Mouse (Mus musculus) heart, embryonic 15.5 days (tissue): ENCODE results near the gene Vip. TPM values are rescaled to one million over a fixed set of nuclear protein-coding genes. Genes with fewer than 3 reads are reported as not detected.

Source experiments
- ATAC-seq: fragments of 200-750 bp; cut with Nextera tagmentation; replicated peaks from 2 replicates; pipeline ENCODE4 v1.8.0; 2017; ENCODE audit warnings: low read depth, moderate TSS enrichment; ENCODE audit not compliant: insufficient number of reproducible peaks, insufficient read depth, low FRiP score
- H3K27ac ChIP-seq: fragments of 300-500 bp; sonication (generic); 2 replicates; pipeline ENCODE4 v1.5.1; 2015; ENCODE audit warnings: mild to moderate bottlenecking, inconsistent platforms
- H3K27me3 ChIP-seq: fragments of 300-500 bp; sonication (generic); 2 replicates; pipeline ENCODE4 v1.6.1; 2015; ENCODE audit warnings: inconsistent platforms
- H3K36me3 ChIP-seq: fragments of 300-500 bp; sonication (generic); 2 replicates; pipeline ENCODE4 v1.6.1; 2015; ENCODE audit warnings: mild to moderate bottlenecking, inconsistent platforms
- H3K4me1 ChIP-seq: fragments of 300-500 bp; sonication (generic); replicated peaks from 2 replicates; pipeline ENCODE4 v1.6.1; 2015; ENCODE audit warnings: inconsistent platforms
- H3K4me2 ChIP-seq: fragments of 300-500 bp; sonication (generic); 2 replicates; pipeline ENCODE4 v1.6.1; 2015; ENCODE audit warnings: inconsistent platforms, mild to moderate bottlenecking, moderate library complexity
- H3K4me3 ChIP-seq: fragments of 300-500 bp; sonication (generic); 2 replicates; pipeline ENCODE4 v1.5.1; 2015; ENCODE audit warnings: mild to moderate bottlenecking, inconsistent platforms
- H3K9ac ChIP-seq: fragments of 300-500 bp; sonication (generic); 2 replicates; pipeline ENCODE4 v1.6.1; 2015; ENCODE audit warnings: mild to moderate bottlenecking, inconsistent platforms
- H3K9me3 ChIP-seq: fragments of 300-500 bp; sonication (generic); replicated peaks from 2 replicates; pipeline ENCODE4 v1.6.1; 2016; ENCODE audit warnings: inconsistent platforms
- whole genome bisulfite sequencing: fragments of 180-500 bp; shearing (Covaris S2); methylation state at CpG from one replicate; pipeline ENCODE4 v1.1.7; 2015; ENCODE audit warnings: mixed read lengths; 5-methylcytosine and 5-hydroxymethylcytosine counted together
- polyA plus RNA-seq: library from polyadenylated mRNA; unstranded; fragments of >200 nt; fragmentation: Nextera tagmentation; extraction: Ambion mirVana; gene quantifications from 2 replicates; pipeline ENCODE4 v1.2.1, GENCODE M21; 2015

Gene Vip
- polyA plus RNA-seq, 1 experiment from 2014 or later: 0.13 TPM

- ATAC-seq: no peak; the same call in 1 of the 2 replicates
- no peak overlapping the region for H3K27ac ChIP-seq
- H3K4me2 ChIP-seq: peak overlapping the region; percentile 15; the same call in 1 of the 2 replicates
- WGBS: 28% methylated on average over 5 of the region's 5 CpGs
- H3K27me3 ChIP-seq: no peaks in the 10 kb centered on the region
- no peak overlapping the region for H3K9ac ChIP-seq
- H3K4me1 ChIP-seq: peaks cover 7% of the 10 kb centered on the region; the same call in 1 of the 2 replicates
- H3K4me3 ChIP-seq: no peak overlapping the region
- H3K36me3 ChIP-seq: no peaks in the 10 kb centered on the region
- H3K9me3 ChIP-seq: no peaks in the 10 kb centered on the region
Observed at GRCm38 (mm10) chr10:5626268-5626667, 12.8 kb upstream of the Vip start.

- Histone ChIP-seq H3K9ac (no peak overlapping the region), H3K9me3 (no peaks in the 10 kb centered on the region), H3K36me3 (no peaks in the 10 kb centered on the region), H3K27me3 (no peaks in the 10 kb centered on the region), H3K27ac (no peak overlapping the region), H3K4me3 (no peak overlapping the region), H3K4me2 (no peak overlapping the region), H3K4me1 (no peaks in the 10 kb centered on the region)
- ATAC-seq: no peak
- 51% methylated on average over 4 of the region's 4 CpGs for WGBS
Observed at GRCm38 (mm10) chr10:5633672-5634200, 5.3 kb upstream of the Vip start.

- H3K9me3 ChIP-seq: no peaks in the 10 kb centered on the region
- WGBS: 6% methylated on average over 1 of the region's 1 CpGs
- ATAC-seq: no peak
Observed at GRCm38 (mm10) chr10:5634336-5634735, 4.7 kb upstream of the Vip start.

GRCm38 (mm10) chr10:5637322-5637721 lies 1.7 kb upstream of the Vip start:
- Histone ChIP-seq H3K27me3 (no peaks in the 10 kb centered on the region), H3K4me1 (no peaks in the 10 kb centered on the region), H3K9me3 (no peaks in the 10 kb centered on the region), H3K9ac (no peak overlapping the region), H3K36me3 (no peaks in the 10 kb centered on the region), H3K27ac (no peak overlapping the region), H3K4me3 (no peak overlapping the region), H3K4me2 (no peak overlapping the region)
- WGBS: 52% methylated on average over 4 of the region's 4 CpGs
- ATAC-seq: no peak

More at GRCm38 (mm10) chr10:5634336-5634735, 4.7 kb upstream of the Vip start:
- Histone ChIP-seq H3K27ac (no peak overlapping the region), H3K4me1 (no peaks in the 10 kb centered on the region), H3K4me2 (no peak overlapping the region), H3K4me3 (no peak overlapping the region), H3K36me3 (no peaks in the 10 kb centered on the region), H3K27me3 (no peaks in the 10 kb centered on the region), H3K9ac (no peak overlapping the region)

GRCm38 (mm10) chr10:5681275-5681674 lies 42.3 kb downstream of the Vip start:
- ATAC-seq: no peak
- Histone ChIP-seq H3K36me3 (no peaks in the 10 kb centered on the region), H3K9me3 (no peaks in the 10 kb centered on the region), H3K4me3 (no peak overlapping the region), H3K4me1 (no peaks in the 10 kb centered on the region), H3K9ac (no peak overlapping the region), H3K27ac (no peak overlapping the region), H3K4me2 (no peak overlapping the region), H3K27me3 (no peaks in the 10 kb centered on the region)
- WGBS: 63% methylated on average over 2 of the region's 2 CpGs

GRCm38 (mm10) chr10:5685608-5686007 lies 46.6 kb downstream of the Vip start:
- Histone ChIP-seq H3K4me3 (no peak overlapping the region), H3K9me3 (no peaks in the 10 kb centered on the region), H3K4me1 (no peaks in the 10 kb centered on the region), H3K36me3 (no peaks in the 10 kb centered on the region), H3K27me3 (no peaks in the 10 kb centered on the region), H3K4me2 (no peak overlapping the region), H3K27ac (no peak overlapping the region), H3K9ac (no peak overlapping the region)
- no peak for ATAC-seq
- 25% methylated on average over 6 of the region's 6 CpGs for WGBS

- Histone ChIP-seq H3K27me3 (no peaks in the 10 kb centered on the region), H3K36me3 (no peaks in the 10 kb centered on the region), H3K27ac (no peak overlapping the region), H3K9me3 (no peaks in the 10 kb centered on the region), H3K4me1 (no peaks in the 10 kb centered on the region), H3K4me3 (no peak overlapping the region), H3K9ac (no peak overlapping the region), H3K4me2 (no peak overlapping the region)
- no peak for ATAC-seq
- WGBS: 56% methylated on average over 1 of the region's 1 CpGs
Observed at GRCm38 (mm10) chr10:5694351-5694750, 55.3 kb downstream of the Vip start.

Other genes with a start within 250 kb of the Vip start
- gene Syne1, start 87.7 kb upstream of the Vip start, polyA plus RNA-seq: 20.7 and 23.2 TPM in 2 replicates
- 5.2 and 7.9 TPM in 2 replicates for gene Myct1, start 45.4 kb upstream of the Vip start, polyA plus RNA-seq
- 37.9 and 40.9 TPM in 2 replicates for gene Fbxo5, start 166.4 kb downstream of the Vip start, polyA plus RNA-seq
- gene Mtrf1l, start 184.7 kb downstream of the Vip start, polyA plus RNA-seq: 11.1 and 12.2 TPM in 2 replicates